Mouse (Mus musculus): ENCODE results near the gene Acaa1b.

The Acaa1b gene

DNA sequence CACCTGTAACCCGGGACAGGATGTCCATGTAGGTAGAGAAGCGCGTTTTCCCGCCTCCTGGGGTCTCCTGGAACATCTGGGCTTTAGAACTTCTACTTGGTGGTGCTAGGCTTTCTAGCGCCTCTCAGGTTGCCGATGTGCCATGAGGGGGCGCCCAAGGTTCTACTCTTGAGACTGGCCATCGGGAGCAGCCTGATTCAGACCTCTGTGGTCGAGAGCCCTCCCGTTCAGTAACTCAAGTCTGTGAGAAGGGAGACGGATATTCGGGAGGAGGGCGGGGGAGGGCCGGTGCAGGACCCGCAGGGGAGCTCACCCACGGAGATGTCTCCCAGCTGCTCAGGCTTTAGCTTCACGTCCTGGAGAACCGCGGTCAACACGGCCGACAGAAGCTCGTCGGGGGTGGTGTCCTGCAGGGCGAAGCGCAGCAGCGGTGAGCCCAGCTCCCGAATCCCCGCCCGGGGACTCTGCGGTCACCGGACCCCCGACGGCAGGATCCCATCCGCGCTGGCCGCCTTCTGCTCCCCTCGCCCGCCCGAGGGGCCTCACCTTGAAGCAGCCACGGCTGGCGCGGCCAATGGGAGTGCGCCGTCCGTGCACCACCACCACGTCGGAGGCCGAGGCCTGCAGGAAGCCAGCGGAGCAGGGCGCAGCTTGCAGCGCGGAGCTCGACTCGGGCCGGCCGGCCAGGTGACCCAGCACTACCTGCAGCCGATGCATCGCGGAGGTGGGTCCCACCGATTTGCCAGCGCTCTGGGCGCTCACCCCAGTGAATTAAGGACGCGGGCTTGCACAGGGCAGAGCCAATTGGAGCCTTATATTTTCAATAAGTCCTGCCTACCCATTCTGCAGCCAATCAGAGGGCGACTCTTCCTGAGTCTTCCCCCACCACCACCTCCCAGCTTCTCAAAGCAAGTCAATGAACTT, at the start of gene Acaa1b:
Gene Acaa1b (minus strand): TSS at position 816 of the 924 bp plus-strand sequence.
- DNase-seq (ENCODE audit: extremely low spot score, low spot score), result peak; percentile 80

DNA sequence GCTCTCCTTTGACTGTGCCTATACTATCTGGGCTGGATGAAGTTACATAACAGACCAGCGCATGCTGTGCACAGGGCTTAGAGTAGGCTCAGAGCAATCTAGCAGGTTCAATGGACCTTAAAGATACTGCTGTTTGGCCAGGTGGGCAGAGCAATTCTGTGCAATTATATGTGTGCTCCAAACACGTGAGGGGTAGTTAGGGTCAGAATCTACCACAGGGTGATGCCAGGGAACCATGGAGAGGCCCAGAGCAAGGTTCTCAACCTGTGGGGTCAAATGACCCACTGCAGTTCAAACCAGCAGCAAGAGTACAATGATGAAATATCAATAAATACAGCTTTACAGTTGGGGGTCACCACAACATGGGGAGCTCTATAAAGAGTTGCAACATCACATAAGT, 49.8 kb upstream of the Acaa1b start:
- DNase-seq (ENCODE audit: extremely low spot score, low spot score), result no peak

DNA sequence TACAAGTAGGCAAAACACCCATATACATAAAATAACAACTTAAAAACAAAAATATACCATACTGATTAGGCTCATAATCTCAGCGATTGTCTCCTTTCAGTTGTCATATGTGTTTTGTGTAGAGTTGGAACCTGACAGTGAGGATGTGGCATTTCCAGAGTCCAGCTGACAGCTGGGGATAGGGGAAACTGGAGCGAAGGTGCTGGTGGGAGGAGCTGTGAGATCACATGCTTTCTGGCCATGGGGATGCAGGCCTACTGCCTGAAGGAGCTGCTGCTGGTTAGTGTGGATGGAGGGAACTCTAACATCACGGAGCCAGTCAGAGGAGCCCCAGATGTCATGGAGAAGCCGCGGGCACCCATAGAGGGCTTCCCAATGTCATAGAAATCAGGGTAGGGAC, 48.9 kb upstream of the Acaa1b start:
- DNase-seq (ENCODE audit: extremely low spot score, low spot score), result no peak

DNA sequence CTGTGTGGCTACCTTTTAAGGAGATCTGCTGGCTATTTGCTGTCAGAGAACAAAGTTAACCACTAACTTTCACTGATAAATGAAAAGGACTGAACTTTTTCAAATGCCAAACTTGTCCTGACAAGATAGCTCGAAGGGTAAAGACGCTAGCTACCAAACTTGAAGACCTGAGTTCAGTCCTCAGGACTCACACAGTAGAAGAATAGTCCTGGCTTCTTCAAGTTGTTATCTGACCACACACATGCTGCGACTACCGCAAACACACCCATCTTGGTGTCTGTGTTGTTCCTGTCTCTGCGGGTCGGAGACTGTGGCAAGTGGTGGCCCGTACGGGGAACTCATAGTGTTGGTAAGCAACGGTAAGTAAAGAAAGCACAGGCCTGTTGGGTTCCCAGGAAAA, 46.7 kb upstream of the Acaa1b start:
- DNase-seq (ENCODE audit: extremely low spot score, low spot score), result no peak

DNA sequence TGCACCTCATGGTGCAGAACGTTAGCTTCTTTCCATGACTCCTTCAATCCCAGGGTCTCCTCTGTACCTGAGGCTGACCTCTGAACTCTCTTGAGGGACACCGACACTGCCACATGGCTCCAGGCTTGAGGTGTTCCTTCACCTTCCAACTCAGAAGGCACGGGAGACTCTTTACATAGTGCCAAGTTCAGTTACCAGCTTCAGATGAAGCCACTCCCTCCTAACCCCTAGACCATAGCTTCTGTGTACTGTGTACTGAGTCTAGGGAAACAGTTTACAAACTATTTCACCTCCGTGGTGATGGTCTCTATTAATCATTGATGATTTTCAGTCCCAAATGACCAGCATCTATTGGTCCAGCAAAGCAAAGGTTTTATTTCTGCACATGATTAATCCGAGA, 44.8 kb upstream of the Acaa1b start:
- DNase-seq (ENCODE audit: extremely low spot score, low spot score), result no peak

DNA sequence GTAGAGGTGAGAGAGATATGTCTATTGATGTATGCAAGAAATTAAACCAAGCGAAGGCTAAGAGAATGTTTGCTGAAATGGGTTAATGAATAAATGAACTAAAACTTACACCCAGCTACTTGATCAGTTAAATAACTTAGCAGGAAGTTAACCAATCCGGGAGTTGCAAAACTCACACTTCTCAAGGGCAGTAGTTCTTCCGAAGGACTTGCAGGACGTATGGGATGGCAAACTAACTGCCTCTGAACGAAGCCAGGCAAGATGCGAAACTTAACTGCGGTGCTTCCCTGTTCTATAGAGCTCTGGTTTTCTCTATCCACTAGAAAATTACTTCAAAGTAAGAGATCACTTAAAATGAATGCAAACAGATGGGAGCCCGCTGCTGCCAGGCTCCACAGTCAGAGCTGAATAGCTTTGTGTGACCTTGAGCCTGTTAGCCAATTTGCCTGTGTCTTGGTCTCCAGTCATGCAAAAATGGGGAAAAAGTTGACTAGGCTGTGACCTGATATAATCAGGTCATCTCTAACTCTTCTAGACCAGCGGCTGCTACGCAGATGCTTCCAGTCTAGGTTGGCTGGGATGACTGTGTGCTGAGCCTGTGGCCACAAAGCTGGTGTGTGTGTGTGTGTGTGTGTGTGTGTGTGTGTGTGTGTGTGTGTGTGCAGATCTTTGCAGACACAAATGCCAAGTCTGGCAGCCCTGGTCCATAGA, 42.4 kb upstream of the Acaa1b start:
- no peak for DNase-seq (ENCODE audit: extremely low spot score, low spot score)

DNA sequence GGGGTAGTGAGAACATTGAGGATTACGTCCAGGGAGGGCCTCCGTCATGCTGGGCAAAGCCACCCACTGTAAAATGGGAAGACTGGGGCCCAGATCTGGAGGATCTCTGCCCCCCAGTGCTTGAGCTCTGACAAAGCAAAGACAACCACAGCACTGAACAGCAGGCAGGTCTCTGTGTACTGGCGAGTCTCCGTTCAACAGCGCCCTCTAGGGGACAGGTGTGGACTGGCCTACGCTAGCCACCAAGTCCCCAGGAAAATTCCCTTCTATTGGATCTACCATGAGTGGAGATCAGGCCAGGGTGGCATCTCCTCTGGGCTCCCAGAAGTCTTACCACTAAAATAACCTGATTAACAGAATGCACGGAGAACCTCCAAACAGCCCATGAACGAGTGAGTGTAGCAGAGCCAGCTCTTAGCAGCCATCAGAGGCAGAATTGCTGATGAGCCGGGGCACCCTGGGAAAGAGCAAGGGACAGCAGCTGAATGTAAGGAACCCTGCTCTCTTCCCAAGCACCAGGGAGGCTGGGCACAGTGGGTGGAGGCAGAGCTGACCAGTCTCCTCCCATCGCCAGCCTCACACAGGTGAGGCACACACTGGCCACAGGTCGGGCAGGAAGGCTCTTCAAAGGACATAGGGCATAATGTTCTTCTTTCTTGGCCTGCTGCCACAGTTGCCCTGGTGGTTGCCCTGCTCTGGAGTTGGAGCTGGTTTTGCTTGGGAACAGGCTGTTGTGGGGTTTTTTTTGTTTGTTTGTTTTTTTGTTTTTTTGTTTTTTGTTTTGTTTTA, 35.5 kb upstream of the Acaa1b start:
- peak; percentile 23 for DNase-seq (ENCODE audit: extremely low spot score, low spot score)

DNA sequence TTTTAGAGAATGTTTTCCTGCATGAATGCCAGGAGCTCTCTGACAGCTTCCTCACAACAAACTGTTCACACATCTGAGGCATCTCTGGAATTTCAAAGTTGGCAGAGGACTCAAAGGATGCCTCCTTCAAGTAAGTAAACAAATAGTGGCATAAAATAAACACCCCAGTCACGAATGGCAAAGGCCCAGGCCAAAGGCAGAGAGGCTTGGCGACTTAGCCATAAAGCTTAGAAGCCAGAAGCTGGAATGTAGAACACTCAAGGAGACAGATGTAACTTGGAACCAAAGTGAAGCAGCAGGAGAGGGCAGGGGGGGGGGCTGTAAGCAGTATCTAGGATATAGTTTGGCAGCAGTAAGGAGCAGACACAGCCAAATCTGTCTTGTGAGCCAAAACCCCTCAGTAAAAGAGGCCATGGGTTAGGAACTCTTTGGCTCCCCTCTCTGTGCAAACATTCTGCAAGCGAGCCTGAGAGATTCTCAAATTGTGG, 24.4 kb upstream of the Acaa1b start:
- DNase-seq (ENCODE audit: extremely low spot score, low spot score), result no peak

DNA sequence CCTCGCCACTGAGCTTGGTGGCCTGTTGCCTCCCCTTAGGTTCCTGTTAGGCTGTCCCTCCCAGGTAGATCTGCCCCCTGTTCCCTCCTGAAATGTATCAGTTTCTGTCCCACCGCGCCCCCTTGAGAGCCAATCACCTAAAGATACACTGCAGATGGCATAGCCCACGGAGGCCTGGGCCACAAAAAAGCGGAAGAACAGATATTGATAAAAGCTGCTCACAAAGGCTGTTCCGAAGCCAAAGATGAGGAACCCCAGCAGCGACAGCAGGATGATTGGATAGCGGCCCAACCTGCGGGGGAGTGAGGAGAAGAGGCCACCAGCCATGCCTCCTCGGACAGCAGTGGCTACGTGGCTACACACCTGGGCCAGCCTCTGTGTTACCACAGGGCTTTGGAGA, 22.4 kb upstream of the Acaa1b start:
- DNase-seq (ENCODE audit: extremely low spot score, low spot score), result no peak

DNA sequence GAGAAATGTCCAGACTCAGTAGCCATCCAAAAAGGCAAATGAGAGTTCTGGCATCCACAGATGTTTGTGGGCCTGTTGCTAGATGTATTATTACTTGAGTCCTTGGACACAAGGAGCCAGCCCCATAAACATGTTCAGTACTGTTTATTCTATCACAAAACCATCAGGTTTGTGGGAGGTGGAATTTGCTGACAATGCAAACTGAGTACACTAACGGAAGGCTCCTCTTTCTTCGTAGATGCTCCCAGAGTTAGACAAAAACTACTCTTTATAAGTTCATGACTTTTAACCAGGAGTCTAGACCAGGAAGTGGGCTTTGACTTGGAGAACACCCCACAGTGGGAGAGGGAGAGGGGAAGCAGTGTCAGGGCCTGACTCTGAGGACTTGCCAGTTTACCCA, 10.7 kb upstream of the Acaa1b start:
- no peak for DNase-seq (ENCODE audit: extremely low spot score, low spot score)

DNA sequence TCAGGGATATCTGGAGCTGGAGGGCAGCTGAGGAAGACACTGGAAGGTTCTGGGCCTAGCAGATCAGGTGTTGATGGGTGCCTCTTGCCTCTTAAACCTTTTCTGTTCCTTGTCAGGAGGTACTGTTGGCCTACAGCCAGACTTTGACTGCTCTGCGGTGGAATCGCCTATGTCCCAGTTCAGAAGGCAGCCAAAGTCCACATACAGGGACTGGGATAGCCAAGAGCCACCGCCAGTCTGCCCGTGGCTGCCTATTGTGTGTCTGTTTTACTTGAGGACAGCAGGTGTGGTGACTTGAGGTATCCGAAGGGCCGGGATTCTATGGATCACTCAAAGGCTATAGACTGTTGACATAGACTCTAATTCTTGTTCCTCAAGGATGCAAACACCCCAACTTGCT, 8.7 kb upstream of the Acaa1b start:
- DNase-seq (ENCODE audit: extremely low spot score, low spot score), result no peak

DNA sequence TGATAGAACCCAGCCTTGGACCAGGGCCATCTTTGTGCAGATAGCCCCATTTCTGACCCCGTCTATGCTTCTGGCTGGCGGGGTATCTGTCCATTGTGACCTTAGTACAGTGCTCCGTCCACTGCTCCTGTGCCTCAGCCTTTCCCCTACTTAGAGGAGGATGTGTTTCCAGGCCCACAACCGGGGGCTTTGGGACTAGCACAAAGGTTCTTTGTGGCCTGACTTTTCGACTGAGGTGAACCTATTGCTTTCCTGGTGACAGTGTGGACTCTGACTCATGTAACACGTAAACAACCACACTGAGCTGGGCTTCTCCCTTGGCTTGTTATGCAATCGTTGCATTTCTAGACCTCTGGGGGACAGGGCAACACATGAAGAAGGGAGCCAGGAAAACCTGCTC, 7.8 kb upstream of the Acaa1b start:
- no peak for DNase-seq (ENCODE audit: extremely low spot score, low spot score)

DNA sequence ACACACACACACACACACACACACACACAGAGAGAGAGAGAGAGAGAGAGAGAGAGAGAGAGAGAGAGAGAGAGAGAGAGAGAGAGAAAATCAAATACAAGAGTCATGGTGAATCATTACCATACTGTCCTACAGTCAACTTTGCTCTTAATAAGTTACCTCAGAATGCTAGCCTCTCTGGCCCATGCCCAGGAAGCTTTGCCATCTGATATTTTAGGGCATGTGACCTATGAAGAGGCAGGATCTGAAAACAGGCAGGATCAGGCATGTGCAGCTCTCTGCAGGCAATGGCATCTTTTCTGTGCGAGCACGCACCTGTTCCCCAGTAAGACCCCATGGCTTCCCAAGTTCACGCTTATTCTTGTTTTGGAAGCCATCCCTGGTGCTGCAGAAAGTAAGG, 3.8 kb upstream of the Acaa1b start:
- no peak for DNase-seq (ENCODE audit: extremely low spot score, low spot score)

DNA sequence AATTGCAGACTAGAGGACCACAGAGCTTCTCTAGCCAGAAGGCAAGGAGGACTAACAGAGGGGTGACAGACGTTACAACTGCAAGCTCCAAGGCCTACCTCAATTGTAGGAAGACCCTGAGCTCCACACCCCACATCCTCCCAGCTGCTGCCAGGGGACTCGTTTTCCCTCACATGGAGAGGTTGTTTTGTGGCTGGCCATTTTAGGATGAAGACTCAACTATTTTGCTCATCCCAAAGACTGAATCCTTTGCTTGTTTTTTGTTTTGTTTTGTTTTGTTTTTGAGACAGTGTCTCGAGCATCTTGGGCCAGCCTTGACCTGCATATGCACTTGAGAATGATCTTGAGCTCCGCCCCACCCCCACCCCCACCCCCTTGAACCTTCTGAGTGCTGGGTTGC, 2.0 kb upstream of the Acaa1b start, which contains the start of gene Gm47289:
Gene Gm47289 (plus strand): TSS at position 301 of the 400 bp plus-strand sequence.
- DNase-seq (ENCODE audit: extremely low spot score, low spot score), result no peak

DNA sequence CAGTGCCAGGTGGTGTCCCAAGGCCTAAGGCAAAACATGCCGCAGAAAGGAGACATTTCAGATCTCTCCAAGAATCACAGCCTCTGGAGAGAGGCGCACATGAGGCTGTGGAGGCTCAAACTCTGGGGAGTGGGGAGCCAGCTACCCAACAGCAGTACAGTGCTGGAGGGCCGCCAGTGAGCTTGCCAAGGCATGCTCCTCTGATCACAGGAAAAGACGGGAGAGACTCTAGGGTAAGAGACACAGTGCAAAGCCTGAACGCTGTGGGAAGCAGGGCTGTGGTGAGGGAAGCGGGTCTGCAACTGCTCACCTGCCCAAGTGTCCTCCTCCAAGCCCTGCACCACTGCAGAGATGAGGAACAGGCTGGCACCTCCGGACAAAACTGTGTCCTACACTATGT, 1.1 kb downstream of the Acaa1b start:
- DNase-seq (ENCODE audit: extremely low spot score, low spot score), result no peak

DNA sequence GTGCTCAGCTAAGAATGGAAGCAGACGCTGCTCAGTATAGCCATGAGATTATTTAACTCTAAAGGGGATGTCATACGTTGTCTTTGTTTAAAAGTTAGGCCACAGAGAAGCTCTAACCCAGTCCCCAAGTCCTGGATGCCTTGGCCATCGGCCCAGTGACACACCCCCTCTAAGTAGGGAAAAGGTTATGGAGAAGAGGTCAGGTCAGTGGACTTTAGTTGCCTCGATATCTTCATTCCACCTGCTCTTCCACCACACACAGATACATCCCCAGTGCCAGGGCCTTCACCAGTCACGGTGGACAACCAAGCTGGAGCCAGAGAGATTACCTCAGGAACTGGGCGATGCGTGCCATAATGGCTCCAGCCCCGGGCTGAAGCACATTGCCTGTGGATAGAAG, 1.5 kb downstream of the Acaa1b start:
- no peak for DNase-seq (ENCODE audit: extremely low spot score, low spot score)

DNA sequence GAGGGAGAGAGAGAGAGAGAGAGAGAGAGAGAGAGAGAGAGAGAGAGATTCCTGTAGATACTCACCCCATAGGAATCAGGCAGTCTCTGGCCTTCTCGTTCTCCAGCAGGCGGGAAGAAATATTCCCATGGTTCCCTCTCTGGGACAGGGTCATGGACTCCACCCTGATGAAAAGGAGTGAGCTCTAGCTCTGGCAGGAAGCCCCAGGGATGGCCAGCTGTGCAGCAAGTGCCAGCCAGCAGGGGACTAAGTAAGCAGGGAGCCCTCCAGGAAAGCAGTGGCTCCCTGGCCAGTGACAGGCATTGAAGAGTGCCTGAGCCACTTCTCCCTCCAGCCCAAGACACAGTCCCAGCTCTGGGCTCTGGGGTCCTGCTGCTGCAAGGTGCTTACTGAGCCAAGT, 5.1 kb downstream of the Acaa1b start:
- no peak for DNase-seq (ENCODE audit: extremely low spot score, low spot score)

DNA sequence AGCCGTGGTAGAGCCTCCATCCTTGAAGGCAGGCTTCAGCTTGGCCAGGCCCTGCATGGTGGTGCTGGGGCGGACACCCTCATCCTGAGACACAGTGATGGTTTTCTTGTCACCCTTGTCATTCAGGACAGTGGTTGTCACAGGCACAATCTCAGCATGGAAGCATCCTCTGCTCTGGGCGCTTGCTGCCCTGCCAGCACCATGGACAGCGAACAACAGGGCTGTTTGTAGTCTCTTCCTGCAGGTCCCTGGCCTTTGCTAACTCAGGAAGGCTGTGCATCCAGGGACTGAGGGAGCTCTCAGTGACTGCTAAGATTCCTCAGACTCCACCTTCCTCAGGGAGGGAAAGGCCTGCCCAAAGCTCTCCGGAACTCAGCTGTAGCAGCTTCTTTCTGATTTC, 7.3 kb downstream of the Acaa1b start:
- peak; percentile 74 for DNase-seq (ENCODE audit: extremely low spot score, low spot score)

DNA sequence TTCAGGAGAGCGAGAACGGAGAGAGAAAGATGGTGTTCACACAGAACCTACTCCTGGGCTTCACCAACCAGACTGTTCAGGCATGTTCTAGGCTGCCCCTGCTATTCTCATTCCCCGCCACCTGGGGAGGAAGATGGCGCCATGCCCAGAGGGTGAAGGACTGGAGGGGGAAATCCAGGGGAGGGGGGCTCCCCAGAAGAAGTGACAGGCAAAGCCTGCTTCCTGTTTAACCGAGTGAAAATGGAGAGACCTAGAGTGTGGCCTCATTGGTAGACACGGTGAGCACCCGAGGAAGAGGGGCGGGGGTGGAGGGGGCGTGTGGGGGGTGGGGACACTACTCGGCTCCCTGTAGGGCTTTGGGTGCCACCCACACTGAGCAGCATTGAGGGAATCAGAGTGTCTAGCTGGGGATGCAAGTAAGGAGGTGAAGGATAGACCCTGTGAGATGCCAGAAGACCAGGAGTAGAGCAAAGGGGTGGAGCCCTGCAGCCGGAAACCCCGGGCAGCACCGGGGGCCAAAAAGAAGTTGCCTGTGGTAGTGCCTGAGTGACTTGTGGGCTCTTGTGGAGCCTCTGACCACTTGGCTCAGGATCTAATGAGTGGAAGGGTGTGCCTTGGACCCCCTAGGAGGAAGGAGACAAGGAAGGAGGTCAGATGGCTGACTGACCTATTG, 10.7 kb downstream of the Acaa1b start:
- no peak for DNase-seq (ENCODE audit: extremely low spot score, low spot score)

DNA sequence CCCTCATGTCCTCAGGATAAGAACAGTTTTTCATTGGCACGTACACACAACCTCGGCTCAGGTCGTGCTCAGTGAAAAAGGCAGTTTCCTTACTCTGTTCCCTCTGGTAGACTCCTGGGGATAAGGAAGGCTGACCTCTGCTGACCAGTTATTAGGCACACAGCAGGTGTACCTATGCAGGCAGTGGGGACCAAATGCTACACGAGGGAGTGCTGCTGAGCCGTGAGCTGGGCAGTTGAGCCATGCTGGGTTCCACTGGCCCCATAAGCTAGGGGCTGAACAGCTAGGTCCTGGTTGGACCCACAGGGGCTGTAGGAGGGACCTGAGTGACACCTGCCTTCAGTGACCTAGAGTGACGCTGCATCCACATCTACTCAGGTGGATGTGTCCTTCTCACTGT, 11.3 kb downstream of the Acaa1b start:
- no peak for DNase-seq (ENCODE audit: extremely low spot score, low spot score)

DNA sequence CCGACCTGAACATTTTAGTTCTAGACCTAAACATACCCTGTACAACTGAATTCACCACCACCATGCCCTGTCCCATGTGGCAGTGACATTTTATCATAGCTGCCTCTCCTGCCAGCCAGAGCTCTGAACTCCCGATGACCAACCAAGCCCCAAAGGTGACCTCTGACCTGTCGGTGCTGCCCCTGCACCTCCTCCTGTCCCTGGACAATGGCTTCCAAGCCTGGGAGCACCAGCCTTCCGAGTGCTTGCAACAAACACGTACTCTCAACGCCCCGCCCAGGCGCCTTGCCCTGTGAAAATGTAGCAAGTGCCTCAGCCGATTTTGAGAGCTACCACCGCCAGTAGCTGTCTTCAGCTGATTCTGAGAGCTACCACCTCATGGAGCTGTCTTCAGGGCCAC, 11.8 kb downstream of the Acaa1b start:
- DNase-seq (ENCODE audit: extremely low spot score, low spot score), result no peak
